Mouse (Mus musculus): ENCODE measurements around the gene Mllt6. TPM values are rescaled to one million over a fixed set of nuclear protein-coding genes. Genes with fewer than 3 reads are reported as not detected.

Gene Mllt6
- total RNA-seq, 2 experiments from 2014 or later: 59.8 to 63.3 TPM

Small RNAs within 50 kb of the gene (microRNA-seq; reads per million reads assigned to microRNA genes)
- gene Gm24158 (not detected), gene Mir6927 (not detected)

Other genes starting within 250 kb of the Mllt6 start
- 10 to 100 TPM; 14.8 to 19.4 TPM for gene Arhgap23, start 247.9 kb upstream of the Mllt6 start, total RNA-seq (2021)
- gene 4933428G20Rik, start 163.1 kb upstream of the Mllt6 start, total RNA-seq (2021): not detected
- under 1 TPM; 0.20 to 0.47 TPM for gene Srcin1, start 87.2 kb upstream of the Mllt6 start, total RNA-seq (2021)
- gene Epop, start 33.7 kb upstream of the Mllt6 start, total RNA-seq (2021): 1 to 10 TPM in 1 of 2 experiments, under 1 TPM in 1; 0.94 to 1.5 TPM
- gene Cisd3, start 22.4 kb downstream of the Mllt6 start, total RNA-seq (2021): 100 to 1,000 TPM; 145 to 155 TPM
- gene Pcgf2, start 37.1 kb downstream of the Mllt6 start, total RNA-seq (2021): 1 to 10 TPM; 6.2 to 6.4 TPM
- 100 to 1,000 TPM; 150 to 151 TPM for gene Psmb3, start 40.0 kb downstream of the Mllt6 start, total RNA-seq (2021)
- gene Pip4k2b, start 81.3 kb downstream of the Mllt6 start, total RNA-seq (2021): 10 to 100 TPM; 20.2 to 21.1 TPM
- 1 to 10 TPM; 7.0 to 7.2 TPM for gene Cwc25, start 103.1 kb downstream of the Mllt6 start, total RNA-seq (2021)
- gene 1700001P01Rik, start 112.5 kb downstream of the Mllt6 start, total RNA-seq (2021): not detected
- gene Rpl23, start 119.0 kb downstream of the Mllt6 start, total RNA-seq (2021): 100 to 1,000 TPM; 454 to 515 TPM
- 10 to 100 TPM; 41.3 to 46.2 TPM for gene Lasp1, start 135.6 kb downstream of the Mllt6 start, total RNA-seq (2021)
- under 1 TPM; 0.83 to 0.87 TPM for gene B230217C12Rik, start 177.4 kb downstream of the Mllt6 start, total RNA-seq (2021)
- gene Fbxo47, start 220.7 kb downstream of the Mllt6 start, total RNA-seq (2021): under 1 TPM in 1 of 2 experiments, not detected in 1; 0.11 TPM